Mouse (Mus musculus): ENCODE results near the gene Tifa. TPM values are rescaled to one million over a fixed set of nuclear protein-coding genes. Genes with fewer than 3 reads are reported as not detected.

Tifa gene
- 3.1 and 3.8 TPM in 2 replicates for polyA plus RNA-seq (2015; fragmentation: Nextera tagmentation; extraction: Ambion mirVana)

- Histone ChIP-seq H3K4me3 (ENCODE audit: low read depth, low read length) (peak within 1 kb of the TSS; percentile 44), H3K27ac (ENCODE audit: low read length) (no peak within 1 kb of the TSS; the same call in 1 of the 2 replicates)
- under 1% methylated on average over 44 of the region's 44 CpGs for WGBS
Measured at GRCm38 (mm10) chr3:127789500-127790191, at the start of gene Tifa. Gene Tifa (plus strand): TSS chr3:127789805.

GRCm38 (mm10) chr3:127741473-127741872 lies 48.1 kb upstream of the Tifa start:
- Histone ChIP-seq H3K27me3 (ENCODE audit: control insufficient read depth, insufficient read depth, low read depth, low read length) (no peaks in the 10 kb centered on the region), H3K9ac (ENCODE audit: low read depth, low read length) (no peak overlapping the region), H3K4me2 (ENCODE audit: low read length) (no peak overlapping the region), H3K4me3 (ENCODE audit: low read depth, low read length) (no peak overlapping the region), H3K4me1 (ENCODE audit: control insufficient read depth, insufficient read depth, low read length) (peaks cover 11% of the 10 kb centered on the region), H3K36me3 (ENCODE audit: control insufficient read depth, insufficient read depth, low read length) (no peaks in the 10 kb centered on the region), H3K27ac (ENCODE audit: low read length) (no peak overlapping the region), H3K9me3 (replicated peaks; ENCODE audit: control insufficient read depth, low read length, poor library complexity, severe bottlenecking) (no peaks in the 10 kb centered on the region)
- no peak for ATAC-seq
- WGBS, result 96% methylated on average over 3 of the region's 3 CpGs

More at GRCm38 (mm10) chr3:127789500-127790191, at the start of gene Tifa:
- no peaks in the 10 kb centered on the region for H3K36me3 ChIP-seq (ENCODE audit: control insufficient read depth, insufficient read depth, low read length)
- no peaks in the 10 kb centered on the region for H3K9me3 ChIP-seq (replicated peaks; ENCODE audit: control insufficient read depth, low read length, poor library complexity, severe bottlenecking)
- H3K27me3 ChIP-seq (ENCODE audit: control insufficient read depth, insufficient read depth, low read depth, low read length), result peaks cover 23% of the 10 kb centered on the region
- H3K4me1 ChIP-seq (ENCODE audit: control insufficient read depth, insufficient read depth, low read length), result peaks cover 11% of the 10 kb centered on the region
- ATAC-seq, result peak; percentile 60
- peak within 1 kb of the TSS; percentile 50; the same call in 1 of the 2 replicates for H3K9ac ChIP-seq (ENCODE audit: low read depth, low read length)
- H3K4me2 ChIP-seq (ENCODE audit: low read length), result peak within 1 kb of the TSS; percentile 96

- ATAC-seq, result no peak
- 72% methylated on average over 13 of the region's 14 CpGs for WGBS
- H3K27me3 ChIP-seq (ENCODE audit: control insufficient read depth, insufficient read depth, low read depth, low read length), result peaks cover 4% of the 10 kb centered on the region; the same call in 1 of the 2 replicates
- no peaks in the 10 kb centered on the region for H3K36me3 ChIP-seq (ENCODE audit: control insufficient read depth, insufficient read depth, low read length)
- H3K9me3 ChIP-seq (replicated peaks; ENCODE audit: control insufficient read depth, low read length, poor library complexity, severe bottlenecking), result no peaks in the 10 kb centered on the region
- H3K27ac ChIP-seq (ENCODE audit: low read length), result no peak overlapping the region
- H3K4me1 ChIP-seq (ENCODE audit: control insufficient read depth, insufficient read depth, low read length), result peaks cover 16% of the 10 kb centered on the region
- no peak overlapping the region for H3K9ac ChIP-seq (ENCODE audit: low read depth, low read length)
- no peak overlapping the region for H3K4me3 ChIP-seq (ENCODE audit: low read depth, low read length)
- no peak overlapping the region for H3K4me2 ChIP-seq (ENCODE audit: low read length)
Measured at GRCm38 (mm10) chr3:127743614-127744365, 45.8 kb upstream of the Tifa start.

GRCm38 (mm10) chr3:127745504-127745903 lies 44.1 kb upstream of the Tifa start:
- Histone ChIP-seq H3K4me3 (ENCODE audit: low read depth, low read length) (no peak overlapping the region), H3K4me1 (ENCODE audit: control insufficient read depth, insufficient read depth, low read length) (peaks cover 28% of the 10 kb centered on the region), H3K27ac (ENCODE audit: low read length) (no peak overlapping the region), H3K9ac (ENCODE audit: low read depth, low read length) (no peak overlapping the region), H3K9me3 (replicated peaks; ENCODE audit: control insufficient read depth, low read length, poor library complexity, severe bottlenecking) (no peaks in the 10 kb centered on the region), H3K36me3 (ENCODE audit: control insufficient read depth, insufficient read depth, low read length) (no peaks in the 10 kb centered on the region), H3K27me3 (ENCODE audit: control insufficient read depth, insufficient read depth, low read depth, low read length) (peaks cover 4% of the 10 kb centered on the region; the same call in 1 of the 2 replicates), H3K4me2 (ENCODE audit: low read length) (no peak overlapping the region)
- ATAC-seq, result no peak
- 23% methylated on average over 6 of the region's 6 CpGs for WGBS

GRCm38 (mm10) chr3:127745911-127746640 lies 43.5 kb upstream of the Tifa start:
- Histone ChIP-seq H3K27me3 (ENCODE audit: control insufficient read depth, insufficient read depth, low read depth, low read length) (peaks cover 4% of the 10 kb centered on the region; the same call in 1 of the 2 replicates), H3K27ac (ENCODE audit: low read length) (no peak overlapping the region), H3K4me2 (ENCODE audit: low read length) (no peak overlapping the region), H3K4me3 (ENCODE audit: low read depth, low read length) (no peak overlapping the region), H3K36me3 (ENCODE audit: control insufficient read depth, insufficient read depth, low read length) (no peaks in the 10 kb centered on the region), H3K4me1 (ENCODE audit: control insufficient read depth, insufficient read depth, low read length) (peaks cover 29% of the 10 kb centered on the region), H3K9ac (ENCODE audit: low read depth, low read length) (no peak overlapping the region), H3K9me3 (replicated peaks; ENCODE audit: control insufficient read depth, low read length, poor library complexity, severe bottlenecking) (no peaks in the 10 kb centered on the region)
- WGBS, result 10% methylated on average over 16 of the region's 16 CpGs
- no peak for ATAC-seq

GRCm38 (mm10) chr3:127748644-127749043 lies 41.0 kb upstream of the Tifa start:
- ATAC-seq, result peak; percentile 47; the same call in 1 of the 2 replicates
- Histone ChIP-seq H3K36me3 (ENCODE audit: control insufficient read depth, insufficient read depth, low read length) (no peaks in the 10 kb centered on the region), H3K27ac (ENCODE audit: low read length) (no peak overlapping the region), H3K4me2 (ENCODE audit: low read length) (peak overlapping the region; percentile 51; the same call in 1 of the 2 replicates), H3K4me1 (ENCODE audit: control insufficient read depth, insufficient read depth, low read length) (peaks cover 29% of the 10 kb centered on the region), H3K9ac (ENCODE audit: low read depth, low read length) (no peak overlapping the region), H3K4me3 (ENCODE audit: low read depth, low read length) (no peak overlapping the region), H3K27me3 (ENCODE audit: control insufficient read depth, insufficient read depth, low read depth, low read length) (peaks cover 13% of the 10 kb centered on the region), H3K9me3 (replicated peaks; ENCODE audit: control insufficient read depth, low read length, poor library complexity, severe bottlenecking) (no peaks in the 10 kb centered on the region)
- 14% methylated on average over 4 of the region's 4 CpGs for WGBS

GRCm38 (mm10) chr3:127749266-127749665 lies 40.3 kb upstream of the Tifa start:
- H3K4me3 ChIP-seq (ENCODE audit: low read depth, low read length), result peak overlapping the region; percentile 19
- H3K9me3 ChIP-seq (replicated peaks; ENCODE audit: control insufficient read depth, low read length, poor library complexity, severe bottlenecking), result no peaks in the 10 kb centered on the region
- peaks cover 18% of the 10 kb centered on the region for H3K27me3 ChIP-seq (ENCODE audit: control insufficient read depth, insufficient read depth, low read depth, low read length)
- peak overlapping the region; percentile 51 for H3K4me2 ChIP-seq (ENCODE audit: low read length)
- ATAC-seq, result peak; percentile 80
- peak overlapping the region; percentile 17 for H3K9ac ChIP-seq (ENCODE audit: low read depth, low read length)
- H3K27ac ChIP-seq (ENCODE audit: low read length), result peak overlapping the region; percentile 5
- H3K4me1 ChIP-seq (ENCODE audit: control insufficient read depth, insufficient read depth, low read length), result peaks cover 29% of the 10 kb centered on the region
- WGBS, result under 1% methylated on average over 9 of the region's 9 CpGs
- no peaks in the 10 kb centered on the region for H3K36me3 ChIP-seq (ENCODE audit: control insufficient read depth, insufficient read depth, low read length)

- Histone ChIP-seq H3K27ac (ENCODE audit: low read length) (no peak overlapping the region), H3K4me2 (ENCODE audit: low read length) (peak overlapping the region; percentile 47), H3K36me3 (ENCODE audit: control insufficient read depth, insufficient read depth, low read length) (no peaks in the 10 kb centered on the region), H3K4me3 (ENCODE audit: low read depth, low read length) (peak overlapping the region; percentile 10; the same call in 1 of the 2 replicates), H3K4me1 (ENCODE audit: control insufficient read depth, insufficient read depth, low read length) (peaks cover 29% of the 10 kb centered on the region), H3K27me3 (ENCODE audit: control insufficient read depth, insufficient read depth, low read depth, low read length) (peaks cover 26% of the 10 kb centered on the region), H3K9ac (ENCODE audit: low read depth, low read length) (no peak overlapping the region), H3K9me3 (replicated peaks; ENCODE audit: control insufficient read depth, low read length, poor library complexity, severe bottlenecking) (no peaks in the 10 kb centered on the region)
- ATAC-seq, result peak; percentile 68
- WGBS, result 3% methylated on average over 12 of the region's 12 CpGs
Measured at GRCm38 (mm10) chr3:127749981-127750562, 39.5 kb upstream of the Tifa start.
